Mouse (Mus musculus): ENCODE data around the gene Trnp1.

- TF ChIP-seq CHD2 (IDR thresholded peaks at IDR 0.05; ENCODE audit: low read length) (no peak), EP300 (IDR thresholded peaks at IDR 0.05; ENCODE audit: low read depth in 1 of 2, low read length in 2 of 2) (no peak), POLR2AphosphoS5 (IDR thresholded peaks at IDR 0.05; ENCODE audit: borderline replicate concordance, low read depth, low read length) (no peak), E2F4 (IDR thresholded peaks at IDR 0.05; ENCODE audit: borderline replicate concordance, low read depth, low read length) (no peak)
These were observed 2.6 kb downstream of the Trnp1 start for GRCm38 (mm10) chr4:133495711-133496110.

Data from MEL (cell line).